Mouse (Mus musculus) lung, embryonic 14.5 days (tissue): ENCODE data around the gene Zfp420. TPM values are rescaled to one million over a fixed set of nuclear protein-coding genes. Genes with fewer than 3 reads are reported as not detected.

Experiments used
- ATAC-seq: fragments of 200-750 bp; cut with Nextera tagmentation; 2 replicates; pipeline ENCODE4 v1.8.0; 2017; ENCODE audit warnings: mild to moderate bottlenecking, moderate TSS enrichment, moderate library complexity; ENCODE audit not compliant: insufficient read depth
- DNase-seq: peaks from one replicate; pipeline ENCODE4 v3.0.0-alpha.2; 2015
- H3K27ac ChIP-seq: fragments of 300-500 bp; sonication (generic); 2 replicates; pipeline ENCODE4 v1.5.1; 2014; ENCODE audit warnings: low read depth, mild to moderate bottlenecking, moderate library complexity
- H3K27me3 ChIP-seq: fragments of 300-500 bp; sonication (generic); 2 replicates; pipeline ENCODE4 v1.6.1; 2014; ENCODE audit warnings: low read length, control low read depth; ENCODE audit not compliant: insufficient read depth
- H3K36me3 ChIP-seq: fragments of 300-500 bp; sonication (generic); 2 replicates; pipeline ENCODE4 v1.6.1; 2014; ENCODE audit warnings: control low read depth; ENCODE audit not compliant: insufficient read depth
- H3K4me1 ChIP-seq: fragments of 300-500 bp; sonication (generic); 2 replicates; pipeline ENCODE4 v1.6.1; 2014; ENCODE audit warnings: antibody characterized with exemption, control low read depth; ENCODE audit not compliant: insufficient read depth
- H3K4me2 ChIP-seq: fragments of 300-500 bp; sonication (generic); 2 replicates; pipeline ENCODE4 v1.6.1; 2014; ENCODE audit warnings: mild to moderate bottlenecking
- H3K4me3 ChIP-seq: fragments of 300-500 bp; sonication (generic); 2 replicates; pipeline ENCODE4 v1.5.1; 2014; ENCODE audit warnings: low read depth, low read length
- H3K9ac ChIP-seq: fragments of 300-500 bp; sonication (generic); 2 replicates; pipeline ENCODE4 v1.6.1; 2014
- H3K9me3 ChIP-seq: fragments of 300-500 bp; sonication (generic); 2 replicates; pipeline ENCODE4 v1.6.1; 2016; ENCODE audit warnings: low read depth, low read length, control low read depth
- CTCF ChIP-seq: IDR thresholded peaks from 2 replicates; pipeline ENCODE4 v1.5.1; 2016; ENCODE audit warnings: antibody characterized with exemption, low read depth
- WGBS: fragments of 180-500 bp; shearing (Covaris S2); extraction: QIAGEN DNeasy Blood & Tissue Kit; methylation state at CpG from one replicate; pipeline ENCODE4 v1.1.7; 2014; 5-methylcytosine and 5-hydroxymethylcytosine counted together
- polyA plus RNA-seq: library from polyadenylated mRNA; unstranded; fragments of >200 nt; fragmentation: Nextera tagmentation; extraction: Ambion mirVana; gene quantifications from 2 replicates; pipeline ENCODE4 v1.2.1, GENCODE M21; 2014

Gene Zfp420
- polyA plus RNA-seq: 6.5 and 8.6 TPM in 2 replicates

GRCm38 (mm10) chr7:29859532-29860517, at the start of gene Zfp420:
TSS of gene Zfp420 (plus strand) at chr7:29859979.
- no peaks in the 10 kb centered on the region for H3K36me3 ChIP-seq
- H3K4me1 ChIP-seq: no peaks in the 10 kb centered on the region
- WGBS: 5% methylated on average over 32 of the region's 32 CpGs
- H3K9ac ChIP-seq: peak within 1 kb of the TSS; percentile 61
- H3K9me3 ChIP-seq: no peaks in the 10 kb centered on the region
- H3K27ac ChIP-seq: no peak within 1 kb of the TSS; the same call in 1 of the 2 replicates
- H3K4me2 ChIP-seq: peak within 1 kb of the TSS; percentile 85
- DNase-seq: peak; percentile 96
- no peaks in the 10 kb centered on the region for H3K27me3 ChIP-seq
- TF ChIP-seq CTCF: no peak
- ATAC-seq: peak; percentile 98
- H3K4me3 ChIP-seq: peak within 1 kb of the TSS; percentile 62

- 88% methylated on average over 1 of the region's 1 CpGs for WGBS
- H3K36me3 ChIP-seq: no peaks in the 10 kb centered on the region
- no peak for TF ChIP-seq CTCF
These were observed 47.5 kb upstream of the Zfp420 start for GRCm38 (mm10) chr7:29812244-29812643.

GRCm38 (mm10) chr7:29814381-29814780, 45.4 kb upstream of the Zfp420 start:
- Histone ChIP-seq H3K4me1 (peaks cover 8% of the 10 kb centered on the region; the same call in 1 of the 2 replicates), H3K27ac (no peak overlapping the region), H3K4me3 (0 out of 2 replicates have a peak overlapping the region, but pooled peaks have one; percentile 62), H3K36me3 (no peaks in the 10 kb centered on the region), H3K9ac (no peak overlapping the region), H3K9me3 (no peaks in the 10 kb centered on the region), H3K27me3 (no peaks in the 10 kb centered on the region), H3K4me2 (peak overlapping the region; percentile 83; the same call in 1 of the 2 replicates)
- DNase-seq: no peak
- no peak for TF ChIP-seq CTCF
- ATAC-seq: no peak
- 83% methylated on average over 2 of the region's 2 CpGs for WGBS

More at GRCm38 (mm10) chr7:29812244-29812643, 47.5 kb upstream of the Zfp420 start:
- DNase-seq (no peak), ATAC-seq (no peak)
- no peak overlapping the region for H3K9ac ChIP-seq
- H3K4me1 ChIP-seq: peaks cover 8% of the 10 kb centered on the region; the same call in 1 of the 2 replicates
- H3K27me3 ChIP-seq: no peaks in the 10 kb centered on the region
- no peak overlapping the region for H3K27ac ChIP-seq
- no peak overlapping the region for H3K4me2 ChIP-seq
- H3K4me3 ChIP-seq: no peak overlapping the region
- H3K9me3 ChIP-seq: no peaks in the 10 kb centered on the region

- Histone ChIP-seq H3K4me3 (peak overlapping the region; percentile 62), H3K4me2 (peak overlapping the region; percentile 83), H3K27me3 (no peaks in the 10 kb centered on the region), H3K36me3 (no peaks in the 10 kb centered on the region), H3K9ac (peak overlapping the region; percentile 73), H3K4me1 (peaks cover 8% of the 10 kb centered on the region; the same call in 1 of the 2 replicates), H3K27ac (no peak overlapping the region), H3K9me3 (no peaks in the 10 kb centered on the region)
- ATAC-seq (peak; percentile 35), DNase-seq (no peak)
- no peak for TF ChIP-seq CTCF
- WGBS: 2% methylated on average over 12 of the region's 12 CpGs
These were observed 44.6 kb upstream of the Zfp420 start for GRCm38 (mm10) chr7:29815061-29815784.

GRCm38 (mm10) chr7:29815910-29816429, 43.8 kb upstream of the Zfp420 start, which contains the start of gene Zfp790:
TSS of gene Zfp790 (plus strand) at chr7:29816114.
- peaks cover 8% of the 10 kb centered on the region; the same call in 1 of the 2 replicates for H3K4me1 ChIP-seq
- H3K27ac ChIP-seq: peak within 1 kb of the TSS; percentile 91
- no peaks in the 10 kb centered on the region for H3K9me3 ChIP-seq
- DNase-seq (peak; percentile 98), ATAC-seq (peak; percentile 98)
- under 1% methylated on average over 26 of the region's 26 CpGs for WGBS
- H3K36me3 ChIP-seq: 0 out of 2 replicates have a peak, but pooled peaks cover 4% of the 10 kb centered on the region
- peak within 1 kb of the TSS; percentile 73 for H3K9ac ChIP-seq
- peak within 1 kb of the TSS; percentile 83 for H3K4me2 ChIP-seq
- H3K4me3 ChIP-seq: peak within 1 kb of the TSS; percentile 62
- no peak for TF ChIP-seq CTCF
- no peaks in the 10 kb centered on the region for H3K27me3 ChIP-seq

- WGBS: 3% methylated on average over 12 of the region's 12 CpGs
- H3K27ac ChIP-seq: peak overlapping the region; percentile 14; the same call in 1 of the 2 replicates
- ATAC-seq: peak; percentile 67
These were observed 41.0 kb upstream of the Zfp420 start for GRCm38 (mm10) chr7:29818619-29819254.

More at GRCm38 (mm10) chr7:29818619-29819254, 41.0 kb upstream of the Zfp420 start:
- no peaks in the 10 kb centered on the region for H3K9me3 ChIP-seq
- no peaks in the 10 kb centered on the region for H3K27me3 ChIP-seq
- H3K36me3 ChIP-seq: peaks cover 18% of the 10 kb centered on the region; the same call in 1 of the 2 replicates
- H3K4me3 ChIP-seq: peak overlapping the region; percentile 48
- peak overlapping the region; percentile 72 for H3K4me2 ChIP-seq
- H3K9ac ChIP-seq: peak overlapping the region; percentile 55
- TF ChIP-seq CTCF: no peak
- DNase-seq: peak; percentile 94
- H3K4me1 ChIP-seq: peaks cover 8% of the 10 kb centered on the region; the same call in 1 of the 2 replicates
